Mouse (Mus musculus) frontal cortex, postnatal 36 days (tissue): ENCODE measurements around the gene Camta2.

ENCODE experiments used
- DNase-seq, 2 experiments: peaks; one replicate each; pipeline ENCODE4 v3.0.0; 2022; ENCODE audit warnings: low spot score in 2 of 2

Gene Camta2

DNA sequence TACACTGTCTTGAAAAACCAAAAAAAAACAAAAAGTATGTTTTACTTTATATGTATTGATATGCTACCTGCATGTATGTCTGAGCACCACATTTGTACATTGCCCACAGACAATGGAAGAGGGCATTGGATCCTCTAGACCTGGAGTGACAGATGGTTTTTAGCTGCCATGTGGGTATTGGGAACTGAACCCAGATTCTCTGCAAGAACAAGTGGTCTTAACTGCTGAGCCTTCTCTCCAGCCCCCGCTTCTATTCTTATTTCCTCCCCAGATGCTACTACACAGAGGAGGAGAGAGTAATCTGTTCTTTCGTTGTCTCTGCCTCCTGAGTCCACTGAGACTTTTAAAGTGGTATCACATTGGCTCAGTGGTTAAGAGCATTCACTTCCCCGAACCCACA lies 5.6 kb upstream of the Camta2 start:
- DNase-seq: no peak

DNA sequence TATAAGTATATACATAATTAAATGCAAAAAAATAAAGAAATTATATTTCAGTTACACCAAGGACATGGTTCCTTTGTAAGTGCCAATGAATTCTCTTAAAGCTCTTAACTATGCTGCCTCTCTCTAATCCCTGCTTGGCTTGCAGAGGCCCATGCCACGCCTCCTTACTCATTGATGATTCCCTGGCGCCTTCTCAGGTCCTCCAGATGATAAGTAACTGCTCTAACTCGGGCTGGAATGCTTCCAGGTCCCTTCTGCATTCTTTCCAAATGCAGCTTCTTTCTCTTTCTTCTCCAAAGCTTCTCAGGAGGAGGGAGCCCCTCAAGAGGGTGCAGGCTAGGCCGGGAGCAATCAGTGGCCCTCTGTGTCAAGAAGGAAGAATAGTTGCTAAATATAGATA lies 1.7 kb upstream of the Camta2 start:
- DNase-seq: no peak

DNA sequence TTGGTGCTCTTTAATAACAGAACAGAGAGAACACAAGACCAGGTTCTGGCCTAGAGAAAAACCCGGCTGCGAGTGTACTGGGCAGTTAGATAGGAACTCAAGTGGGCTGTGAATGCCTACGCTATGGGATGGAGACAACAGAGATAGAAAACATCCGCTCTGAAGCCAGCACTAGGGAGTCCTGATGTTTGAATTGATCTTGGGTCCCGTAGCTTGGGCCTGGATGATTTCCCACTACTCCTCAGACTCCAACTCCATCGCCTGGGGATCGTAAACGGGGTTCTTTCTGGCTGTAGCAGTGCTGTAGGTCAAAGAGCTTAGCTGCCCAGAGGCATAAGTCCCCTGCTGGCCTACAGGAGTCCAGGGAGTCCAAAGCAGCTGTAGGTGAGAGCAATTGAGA lies 467 bp upstream of the Camta2 start:
- no peak for DNase-seq

DNA sequence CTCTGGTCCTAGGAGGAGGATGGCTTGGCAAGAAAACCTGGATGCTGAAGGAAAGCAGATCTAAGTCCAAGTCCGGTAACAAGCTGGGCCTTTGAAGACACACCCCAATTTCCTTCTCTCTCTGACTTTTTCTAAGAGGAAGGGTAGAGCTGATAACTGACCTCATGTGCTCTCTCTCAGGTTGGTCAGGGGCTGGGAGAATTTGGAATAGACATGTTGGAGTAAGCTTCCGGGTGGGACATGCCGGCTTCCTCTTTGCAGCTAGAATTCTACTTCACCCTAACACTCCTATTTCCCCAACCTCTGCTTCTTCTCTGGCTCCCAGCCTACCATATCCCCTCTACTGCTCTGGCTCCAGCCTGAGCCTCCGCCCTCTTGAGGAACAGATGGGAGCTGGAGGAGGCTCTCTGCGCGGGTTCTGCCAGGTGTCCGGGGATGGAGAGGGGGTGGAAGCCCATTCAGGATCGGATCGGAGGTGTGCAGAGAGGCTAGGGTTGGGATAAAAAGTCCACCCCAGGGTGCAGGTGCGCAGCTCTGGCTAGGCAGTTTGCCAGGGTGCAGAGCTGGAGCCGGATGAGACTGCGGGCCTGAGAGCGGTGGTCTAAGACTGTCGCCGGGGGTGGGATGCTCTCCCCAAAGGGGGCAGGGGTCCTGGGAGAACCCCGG lies 871 bp downstream of the Camta2 start:
- DNase-seq: peak; percentile 69 to 75

DNA sequence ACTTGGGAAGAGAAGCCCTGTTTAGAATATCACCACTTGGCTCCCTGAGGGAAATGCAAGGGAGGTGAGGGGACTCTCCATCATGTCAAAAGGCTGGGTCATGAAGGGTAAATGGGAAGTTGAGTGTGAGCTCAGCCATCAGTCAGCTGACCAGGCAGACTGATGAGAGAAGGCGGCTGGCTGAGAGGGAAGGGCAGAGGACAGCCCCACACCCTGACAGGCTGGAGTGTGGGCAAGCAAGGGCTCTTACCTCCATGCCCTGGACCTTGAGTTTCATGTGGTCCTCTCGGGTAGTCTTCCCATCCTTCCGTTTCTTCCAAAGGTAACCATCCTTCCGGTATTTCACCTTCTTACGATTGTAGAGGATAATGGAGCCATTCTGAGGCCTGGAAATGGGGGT lies 4.3 kb downstream of the Camta2 start:
- DNase-seq: no peak

DNA sequence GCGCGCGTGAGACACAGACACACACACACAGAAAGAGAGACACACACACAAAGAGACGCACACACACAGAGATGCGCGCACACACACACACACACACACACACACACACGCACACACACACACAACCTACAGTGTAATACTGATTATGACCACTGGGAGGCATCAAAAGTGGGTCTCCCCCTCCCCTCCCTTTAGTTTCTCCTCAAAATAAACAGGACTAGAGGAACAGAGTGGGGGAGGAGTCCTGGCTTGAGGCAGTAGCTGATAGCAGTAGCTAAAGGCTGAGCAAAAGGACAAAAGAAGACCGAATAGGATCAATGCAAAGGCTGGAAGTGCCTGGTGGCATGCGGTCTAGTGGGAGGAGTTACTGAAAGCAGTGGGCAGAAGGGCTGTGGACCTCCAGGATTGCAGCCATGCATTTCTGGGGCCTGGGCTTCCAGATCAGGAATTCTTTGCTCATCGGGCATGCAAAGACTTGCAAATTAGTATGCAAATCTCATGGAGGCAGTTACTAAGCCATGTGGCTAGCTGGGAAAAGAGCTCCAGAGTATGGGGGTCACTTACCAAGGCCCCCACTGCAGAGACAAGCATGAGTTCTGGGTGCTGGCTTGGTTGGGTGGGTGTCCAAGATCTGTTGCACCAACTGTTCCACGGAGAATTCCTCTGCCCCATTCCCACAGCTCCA lies 5.9 kb downstream of the Camta2 start:
- DNase-seq: peak; percentile 29 to 51

DNA sequence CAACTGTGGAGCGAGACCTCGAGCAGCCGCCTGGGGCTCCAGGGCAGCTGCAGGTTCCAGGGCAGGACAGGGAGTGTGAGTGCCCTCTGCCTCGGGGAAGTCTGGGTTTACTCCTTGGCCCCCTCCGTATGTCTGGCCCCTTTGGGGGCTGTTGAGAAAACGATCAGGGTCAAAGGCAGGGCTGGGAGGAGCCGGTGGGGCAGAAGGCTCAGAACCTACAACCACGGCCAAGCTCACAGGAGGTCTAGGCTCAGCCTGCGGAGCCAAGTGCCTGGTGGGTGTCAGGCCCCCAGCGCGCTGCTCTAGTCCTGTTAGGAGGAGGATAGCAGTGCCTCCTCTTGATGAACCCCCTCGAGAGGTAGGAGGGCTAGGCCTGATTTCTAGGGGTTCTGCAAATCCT lies 6.7 kb downstream of the Camta2 start:
- no peak for DNase-seq

DNA sequence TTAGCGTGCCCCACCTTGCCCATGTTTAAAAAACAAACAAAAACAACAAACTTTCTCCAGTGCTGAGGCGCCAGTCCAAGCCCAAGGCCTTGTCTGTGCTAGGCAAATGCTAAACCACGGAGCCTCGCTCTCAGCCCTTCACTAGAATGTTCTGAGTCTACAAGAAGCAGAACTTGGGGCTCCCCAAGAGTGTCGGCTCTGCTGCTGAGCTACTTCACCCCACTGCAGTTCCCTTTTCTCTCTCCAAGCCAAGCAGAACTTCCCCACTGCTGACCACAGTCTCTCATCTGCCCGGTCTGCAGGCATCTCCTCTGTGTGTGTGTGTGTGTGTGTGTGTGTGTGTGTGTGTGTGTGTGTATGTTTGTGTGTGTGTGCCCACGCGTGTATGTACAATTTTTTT lies 8.0 kb downstream of the Camta2 start:
- no peak for DNase-seq

DNA sequence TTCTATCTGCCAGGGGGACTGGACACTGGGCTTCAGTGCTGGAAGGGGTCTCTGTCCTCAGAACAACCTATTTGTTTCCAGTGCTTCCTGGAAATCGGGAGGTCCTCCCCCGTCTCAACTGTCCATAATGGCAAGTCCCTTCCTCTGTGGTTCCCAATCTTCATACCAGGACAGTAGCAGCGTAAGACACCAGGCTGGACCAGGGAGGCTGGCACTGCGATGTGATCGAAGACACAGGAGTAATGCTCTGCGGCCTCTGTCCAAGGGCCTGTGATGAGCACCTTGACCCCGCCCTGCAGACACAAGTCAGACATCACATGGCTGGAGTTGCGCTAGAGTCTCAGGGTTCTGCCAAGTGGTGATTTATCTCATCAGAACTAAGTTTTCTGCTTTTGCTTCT lies 8.5 kb downstream of the Camta2 start:
- no peak for DNase-seq

DNA sequence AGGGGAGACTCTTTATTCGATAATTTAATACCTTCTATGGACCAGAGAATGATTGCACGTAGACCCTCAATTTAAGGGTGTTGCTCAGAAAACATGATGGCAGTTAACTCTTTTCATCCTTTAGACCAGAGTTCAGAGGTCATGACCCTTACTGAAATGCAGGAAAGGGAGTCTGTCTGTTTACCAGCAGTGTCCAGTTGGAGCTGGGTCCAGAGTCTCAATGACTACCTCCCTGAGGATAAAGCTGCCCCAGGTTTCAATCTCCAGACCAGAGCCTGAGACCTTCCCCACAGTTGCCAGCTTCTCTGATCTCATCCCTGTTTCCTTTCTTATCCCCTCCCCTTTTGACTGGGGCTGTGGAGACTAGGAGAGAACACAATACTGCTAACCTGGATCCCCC lies 9.3 kb downstream of the Camta2 start:
- no peak for DNase-seq

DNA sequence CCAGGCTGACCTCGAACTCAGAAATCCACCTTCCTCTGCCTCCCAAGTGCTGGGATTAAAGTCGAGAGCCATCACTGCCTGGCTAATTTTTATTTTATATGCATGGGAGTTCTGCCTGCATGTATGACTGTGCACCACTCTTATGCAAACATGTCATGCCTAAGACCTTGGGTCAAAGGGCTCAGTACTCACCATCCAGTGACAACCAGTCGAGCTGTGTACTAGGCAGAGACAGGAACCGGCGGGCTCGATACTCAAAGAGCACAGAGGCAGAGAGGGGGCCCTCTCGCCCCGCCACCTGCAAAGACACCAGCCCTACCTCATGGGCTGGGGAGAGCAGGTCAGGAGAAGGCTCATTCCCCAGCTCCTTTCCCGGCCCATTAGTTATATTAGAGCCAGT lies 9.8 kb downstream of the Camta2 start:
- DNase-seq: no peak

DNA sequence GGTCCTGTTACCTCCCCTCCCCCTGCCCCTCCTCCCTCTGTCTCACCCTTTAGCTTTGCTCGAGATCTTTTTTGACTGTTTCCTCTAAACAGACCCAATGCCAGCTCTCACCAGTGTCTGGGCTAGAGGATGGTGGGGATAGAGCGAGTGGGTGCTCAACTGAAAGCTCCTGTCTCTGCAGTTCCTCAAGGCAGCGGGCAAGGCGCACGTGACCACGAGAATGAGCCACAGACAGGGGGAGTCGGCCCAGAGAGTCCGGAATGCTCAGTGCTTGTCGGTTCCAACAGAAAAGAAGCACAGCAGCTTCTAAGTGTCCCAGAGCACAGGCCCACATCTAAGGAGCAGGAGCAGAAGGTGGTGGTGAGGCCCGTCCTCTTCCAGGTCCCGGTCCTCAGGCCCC lies 13.4 kb downstream of the Camta2 start:
- no peak for DNase-seq

DNA sequence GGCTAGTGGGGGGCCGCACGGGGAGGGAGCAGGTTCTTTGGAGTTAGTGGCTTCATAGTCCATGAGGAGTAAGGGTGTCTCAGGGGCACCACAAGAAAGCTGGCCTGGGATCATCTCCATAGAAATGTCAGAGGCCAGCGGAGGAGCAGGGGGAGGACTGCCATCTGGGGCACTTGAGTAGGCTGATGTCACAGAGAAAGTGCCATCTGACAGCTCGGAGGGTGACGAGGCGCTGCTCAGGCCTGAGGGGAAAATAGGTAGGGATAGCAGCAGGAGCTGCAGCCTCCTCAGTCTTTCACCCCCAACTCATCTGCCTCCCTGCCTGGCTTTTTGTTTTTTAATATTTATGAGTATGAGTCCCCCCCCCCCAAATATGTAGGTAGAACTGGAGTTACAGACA lies 13.9 kb downstream of the Camta2 start:
- DNase-seq: no peak

DNA sequence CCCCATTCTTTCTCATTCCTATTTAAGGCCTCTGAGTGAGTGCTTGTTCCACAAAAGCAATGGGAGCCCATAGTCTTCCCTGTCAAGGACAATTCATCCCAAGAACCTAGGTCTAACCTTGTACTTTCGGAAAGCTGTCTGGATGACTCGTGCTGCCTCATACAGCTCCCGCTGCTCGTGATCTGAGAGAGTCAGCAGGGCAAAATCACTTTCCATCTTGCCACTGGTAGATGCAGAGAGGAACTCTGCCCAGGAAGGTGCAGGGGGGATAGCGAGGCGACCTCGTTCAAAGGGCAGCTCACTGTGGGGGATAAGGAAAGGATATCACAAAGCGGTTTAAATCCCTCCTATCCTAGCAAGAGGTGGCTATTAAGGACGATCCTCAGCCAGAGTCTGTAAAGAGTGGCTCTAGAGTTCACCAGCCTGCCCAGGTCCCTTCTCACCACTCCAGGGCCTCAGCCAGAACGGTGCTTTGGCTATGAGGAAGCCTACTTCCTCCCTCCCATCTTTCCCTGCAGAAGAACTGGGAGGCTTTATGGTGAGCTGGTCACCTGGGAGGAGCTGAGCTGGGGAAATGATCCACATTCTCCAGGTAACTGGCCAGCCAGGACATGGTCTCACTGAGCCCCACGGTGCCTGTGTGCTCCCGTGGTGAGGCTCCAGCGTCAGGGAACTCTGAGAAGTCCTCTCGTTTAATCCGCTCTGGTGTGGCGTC lies 16.4 kb downstream of the Camta2 start:
- DNase-seq: no peak

DNA sequence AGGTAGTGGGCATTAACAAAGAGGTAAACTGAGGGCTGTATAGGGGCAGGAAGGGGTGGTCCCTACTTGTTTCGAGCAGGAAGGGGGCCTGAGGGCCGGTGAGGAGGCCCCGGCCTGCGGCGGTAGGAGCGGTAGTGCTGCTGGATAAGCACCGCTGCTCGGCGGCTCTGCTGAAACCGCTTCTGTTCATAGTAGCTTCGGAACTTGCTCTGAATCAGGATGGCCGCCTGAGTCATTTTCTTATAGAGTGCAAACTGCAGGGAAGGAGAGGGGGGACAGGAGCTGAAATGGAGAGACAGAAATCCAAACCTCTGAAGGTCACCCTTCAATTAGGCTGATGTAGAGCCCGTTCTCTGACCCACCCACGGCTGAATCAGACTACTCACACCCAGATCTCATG lies 17.4 kb downstream of the Camta2 start:
- DNase-seq: no peak

DNA sequence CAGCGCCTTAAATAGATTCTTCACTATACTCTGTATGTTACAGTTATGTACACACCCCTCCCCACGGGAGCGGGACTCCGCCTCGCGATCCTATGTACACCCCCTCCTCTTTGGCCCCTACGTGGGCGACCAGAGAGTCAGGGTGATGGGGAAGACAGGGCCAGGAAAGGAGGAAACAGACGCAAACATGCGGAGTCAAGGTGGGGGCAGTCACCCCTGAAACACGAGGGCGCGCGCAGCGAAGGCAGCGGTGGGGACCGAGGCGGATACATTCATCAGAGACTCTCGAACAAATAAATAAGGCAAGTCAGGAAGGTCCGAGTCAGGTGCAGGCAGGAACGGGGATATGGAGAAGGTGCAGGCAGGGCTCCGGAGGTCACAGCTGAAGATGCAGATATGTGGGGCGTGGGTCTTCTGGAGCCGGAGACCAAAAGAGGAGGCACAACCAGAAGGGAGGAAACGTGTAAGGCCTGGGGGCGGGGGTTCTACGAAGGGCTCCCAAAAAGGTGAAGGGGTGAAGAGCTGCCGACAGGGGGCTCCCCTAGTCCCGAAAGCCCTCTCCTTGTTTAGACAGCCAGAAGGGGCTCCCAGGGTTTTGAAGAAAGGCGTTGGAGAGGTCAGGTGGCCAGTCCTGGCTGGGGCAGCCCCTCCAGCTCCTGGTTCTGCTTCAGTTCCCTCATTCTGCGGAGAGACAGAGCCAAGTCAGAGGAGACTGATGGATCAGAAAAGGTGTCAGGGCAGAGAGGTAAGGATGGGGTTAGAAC lies 18.1 kb downstream of the Camta2 start:
- DNase-seq: peak; percentile 59 to 62

DNA sequence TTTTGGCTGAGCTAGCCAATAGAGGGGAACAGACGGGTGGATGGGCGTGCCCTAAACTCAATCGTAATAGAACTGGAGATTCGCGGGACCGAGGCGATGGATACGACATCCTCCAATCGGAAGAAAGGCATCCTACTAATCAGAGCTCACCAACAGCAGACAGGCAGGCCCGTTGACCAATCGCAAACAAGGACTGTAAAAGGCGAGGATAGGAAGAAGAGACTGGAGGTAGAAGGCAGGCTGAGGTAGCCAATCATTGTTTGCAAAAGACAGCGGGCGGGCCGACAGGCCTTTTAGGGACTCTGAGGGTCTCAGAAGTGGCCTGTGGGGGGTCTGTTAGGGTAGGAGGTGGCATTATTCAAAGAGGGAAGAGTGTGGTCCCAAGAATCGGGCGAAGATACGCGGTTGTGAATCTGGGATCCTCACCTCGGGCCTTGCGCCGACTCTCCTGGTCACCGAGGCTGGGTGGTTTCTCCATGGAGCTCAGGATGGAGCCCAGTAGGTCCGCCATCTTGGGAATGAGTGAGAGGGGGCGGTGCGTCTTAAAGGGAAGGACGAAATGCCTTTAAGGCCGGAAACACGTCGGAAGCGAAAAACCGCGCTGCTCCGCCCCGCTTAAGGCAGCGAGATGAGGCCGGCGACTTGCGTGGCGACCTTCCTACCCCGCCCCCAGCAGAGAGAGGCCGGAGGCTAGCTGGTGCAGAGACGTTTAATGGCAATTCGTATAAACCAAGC lies 19.0 kb downstream of the Camta2 start, which contains the start of gene Spag7:
Spag7 (minus strand) TSS at position 646 of the 735 bp plus-strand sequence.
- peak; percentile 97 to 99 for DNase-seq

DNA sequence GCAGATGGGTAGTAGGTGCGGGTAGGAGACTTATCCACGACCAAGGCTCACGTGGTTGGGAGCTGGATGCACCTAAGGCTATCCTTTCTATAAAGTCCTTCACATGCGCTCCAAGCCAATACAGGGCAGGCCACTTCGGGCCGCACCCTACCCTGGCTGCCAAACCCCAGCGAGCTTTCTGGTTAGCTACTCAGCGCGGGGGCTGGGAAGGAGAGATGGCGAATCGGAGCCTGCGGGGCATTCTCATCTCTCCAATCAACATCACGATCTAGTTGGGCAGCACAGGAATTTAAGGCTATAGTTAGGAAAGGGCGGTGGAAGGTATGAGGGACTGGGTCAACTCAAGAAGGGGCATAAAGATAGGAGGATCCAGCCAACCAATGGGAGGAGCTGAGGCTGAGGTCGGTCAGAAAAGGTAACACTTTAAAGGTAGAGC lies 19.6 kb downstream of the Camta2 start:
- no peak for DNase-seq

DNA sequence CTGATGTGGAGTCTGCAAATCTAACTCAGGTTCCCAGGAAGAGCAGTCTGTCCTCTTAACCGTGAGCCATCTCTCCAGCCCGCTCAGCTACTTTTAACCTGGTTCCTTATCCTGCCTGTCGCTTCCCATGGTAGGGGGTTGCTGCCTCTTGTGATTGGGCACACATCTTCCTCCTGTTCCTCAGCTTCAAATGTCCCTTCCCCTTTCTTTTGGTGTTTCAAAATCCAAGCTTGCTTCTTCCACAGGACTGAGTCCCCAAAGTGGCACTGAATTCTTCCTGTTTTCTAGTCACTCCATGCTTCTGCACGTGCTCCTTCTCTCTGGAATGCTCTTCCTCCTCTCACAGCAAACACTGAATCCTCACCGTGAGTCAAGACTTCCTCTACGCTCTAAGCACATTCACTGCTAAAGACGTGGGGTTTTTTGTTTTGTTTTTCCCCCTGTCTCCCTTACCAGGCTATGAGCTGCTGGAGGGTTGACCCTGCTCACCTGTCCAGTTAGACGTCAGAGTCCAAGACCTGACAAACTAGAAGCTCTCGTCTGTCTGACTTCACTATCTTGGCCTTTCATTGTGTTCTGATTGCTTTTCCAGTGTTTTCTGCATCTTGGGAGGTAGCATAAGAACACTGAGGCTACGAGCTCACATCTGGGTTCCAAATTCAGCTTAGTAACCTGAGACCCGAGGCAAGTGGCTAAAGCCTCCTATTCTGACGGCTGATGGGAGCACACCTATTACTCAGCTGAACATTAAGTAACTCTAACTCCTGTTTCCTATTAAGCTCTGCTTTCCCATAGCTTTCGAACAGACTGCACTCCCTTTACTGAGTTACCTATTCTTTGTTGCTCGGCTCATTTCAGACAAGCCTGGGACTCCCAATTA lies 20.4 kb downstream of the Camta2 start:
- DNase-seq: no peak

DNA sequence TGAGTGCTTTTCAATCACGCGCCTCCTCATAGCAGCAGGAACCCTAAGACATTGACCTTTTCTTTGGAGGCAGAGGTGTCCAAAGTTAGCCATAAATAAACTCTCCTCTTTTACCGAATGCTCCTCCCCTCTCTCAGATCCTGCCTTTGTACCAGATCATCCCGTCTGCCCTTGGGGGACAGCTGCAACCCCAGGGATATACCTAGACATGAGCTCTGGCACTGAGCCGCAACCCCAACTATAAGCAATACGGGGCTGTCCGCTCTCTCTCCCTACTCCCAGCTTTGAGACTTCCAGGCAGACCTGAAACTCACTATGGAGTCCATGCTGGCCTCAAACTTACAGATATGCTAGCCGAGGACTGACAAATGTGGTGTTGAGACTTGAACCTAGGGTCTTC lies 21.2 kb downstream of the Camta2 start:
- DNase-seq: no peak

DNA sequence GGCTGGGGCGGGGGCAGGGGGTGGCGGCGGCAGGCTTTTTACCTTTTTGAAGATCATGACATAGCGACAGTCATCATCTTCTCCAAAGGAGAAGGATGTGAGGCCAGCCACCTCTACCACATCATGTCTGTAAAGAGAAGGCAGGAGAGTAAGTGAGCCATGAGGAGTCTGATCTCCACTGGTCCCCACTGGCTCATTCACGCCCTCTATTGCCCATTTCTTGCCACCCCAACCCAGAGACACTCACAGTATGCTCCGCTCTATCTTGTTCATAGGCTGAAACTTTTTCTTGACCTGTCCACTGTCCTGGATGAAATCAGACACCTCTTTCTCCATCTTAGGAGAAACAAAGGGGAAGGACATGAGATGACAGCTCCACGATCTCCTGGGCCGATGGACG lies 23.2 kb downstream of the Camta2 start:
- DNase-seq: no peak
